Mouse (Mus musculus): Measurements from ENCODE around the gene Car3.

GRCm38 (mm10) chr3:14876325-14876918 lies 13.1 kb downstream of the Car3 start:
- TF ChIP-seq CTCF (IDR thresholded peaks at IDR 0.05; ENCODE audit: low read depth, low read length): no peak
- TF ChIP-seq POLR2A (IDR thresholded peaks at IDR 0.05; ENCODE audit: insufficient read depth, low read length): no peak

Data from ES-Bruce4 (cell line).